Mouse (Mus musculus) myocyte (in vitro differentiated cells): ENCODE measurements at regions not wholly inside any gene's neighbourhood (a gene's known extent, or its start where the extent isn't known, plus 50 kb on each side); places are given as distances from the start of the nearest gene placed in this dataset.
A peak's percentile ranks its signal among the peaks of the same experiment; 100 is the strongest.

ENCODE experiments used
- H3K27me3 ChIP-seq: one replicate; pipeline ENCODE4 v1.6.1; 2011; ENCODE audit not compliant: control insufficient read depth, insufficient read depth, insufficient read length
- H3K36me3 ChIP-seq: one replicate; pipeline ENCODE4 v1.6.1; 2011; ENCODE audit not compliant: control insufficient read depth, insufficient read depth
- H3K4me2 ChIP-seq: one replicate; pipeline ENCODE4 v1.6.1; 2011; ENCODE audit warnings: low read depth, control low read depth
- H3K4me3 ChIP-seq: one replicate; pipeline ENCODE4 v1.5.1; 2011; ENCODE audit warnings: mild to moderate bottlenecking, control low read depth, moderate library complexity
- H3K79me2 ChIP-seq: one replicate; pipeline ENCODE4 v1.6.1; 2011; ENCODE audit not compliant: control insufficient read depth, insufficient read depth
- H3ac ChIP-seq: one replicate; pipeline ENCODE4 v1.6.1; 2011; ENCODE audit not compliant: control insufficient read depth, insufficient read length
- CEBPB ChIP-seq: IDR thresholded peaks from 2 replicates; pipeline ENCODE4 v1.6.1; 2011; ENCODE audit warnings: mild to moderate bottlenecking, moderate library complexity; ENCODE audit not compliant: poor library complexity, insufficient read depth, severe bottlenecking
- E2F4 ChIP-seq: IDR thresholded peaks from one replicate; pipeline ENCODE4 v1.6.1; 2011; ENCODE audit warnings: mild to moderate bottlenecking, control low read depth, moderate library complexity; ENCODE audit not compliant: insufficient read depth
- MAX ChIP-seq: IDR thresholded peaks from one replicate; pipeline ENCODE4 v1.6.1; 2011; ENCODE audit warnings: low read depth, mild to moderate bottlenecking, control low read depth
- MYOD1 ChIP-seq, 3 experiments: IDR thresholded peaks; one replicate each; pipeline ENCODE4 v1.6.1; 2011; ENCODE audit warnings: control low read depth in 2 of 3, low read depth in 2 of 3, mild to moderate bottlenecking in 2 of 3, moderate library complexity in 1 of 3; ENCODE audit not compliant: insufficient read length in 2 of 3, control insufficient read depth in 1 of 3
- MYOG ChIP-seq, 3 experiments: IDR thresholded peaks; one replicate each; pipeline ENCODE4 v1.6.1; 2011; ENCODE audit warnings: control low read depth in 2 of 3, low read depth in 2 of 3, mild to moderate bottlenecking in 2 of 3; ENCODE audit not compliant: insufficient read length in 2 of 3, control insufficient read depth in 1 of 3, insufficient read depth in 1 of 3
- POLR2A ChIP-seq: IDR thresholded peaks from one replicate; pipeline ENCODE4 v1.6.1; 2011; ENCODE audit warnings: low read depth, mild to moderate bottlenecking, control low read depth, moderate library complexity; ENCODE audit not compliant: insufficient read length
- POLR2AphosphoS2 ChIP-seq: IDR thresholded peaks from one replicate; pipeline ENCODE4 v1.6.1; 2011; ENCODE audit warnings: low read depth, control low read depth; ENCODE audit not compliant: insufficient read length
- REST ChIP-seq: IDR thresholded peaks from one replicate; pipeline ENCODE4 v1.6.1; 2011; ENCODE audit warnings: mild to moderate bottlenecking, control low read depth, moderate library complexity; ENCODE audit not compliant: insufficient read depth, insufficient read length
- SRF ChIP-seq: IDR thresholded peaks from one replicate; pipeline ENCODE4 v1.6.1; 2011; ENCODE audit warnings: low read depth; ENCODE audit not compliant: control insufficient read depth, insufficient read length
- TCF12 ChIP-seq: IDR thresholded peaks from one replicate; pipeline ENCODE4 v1.6.1; 2011; ENCODE audit warnings: mild to moderate bottlenecking, control low read depth; ENCODE audit not compliant: poor library complexity, insufficient read depth, severe bottlenecking
- TCF3 ChIP-seq: IDR thresholded peaks from one replicate; pipeline ENCODE4 v1.6.1; 2011; ENCODE audit warnings: low read depth, control low read depth; ENCODE audit not compliant: insufficient read length
- USF1 ChIP-seq: IDR thresholded peaks from one replicate; pipeline ENCODE4 v1.6.1; 2011; ENCODE audit warnings: low read depth, mild to moderate bottlenecking, control low read depth, moderate library complexity

DNA sequence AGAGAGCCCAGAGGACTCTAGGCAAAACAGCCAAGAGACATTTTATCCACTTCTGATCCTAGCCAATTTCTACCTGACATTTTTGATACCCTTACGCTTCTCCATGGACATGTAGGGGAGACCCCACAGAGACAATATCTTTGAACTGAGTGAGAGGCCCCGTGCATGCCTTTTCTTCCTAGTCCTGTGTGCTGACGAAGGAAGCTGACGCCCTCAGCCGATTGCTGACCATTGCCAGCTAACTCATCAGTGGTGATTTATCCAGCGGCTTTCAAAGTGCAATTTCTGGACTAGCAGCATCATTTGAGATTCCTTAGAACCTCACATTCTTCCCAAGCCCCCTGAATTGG is 102.5 kb upstream of the Cwc22 start:
- Histone ChIP-seq H3K4me3 (peak overlapping the region; percentile 10), H3K27me3 (no peaks in the 10 kb centered on the region), H3K4me2 (peak overlapping the region; percentile 96), H3ac (no peak overlapping the region), H3K36me3 (no peaks in the 10 kb centered on the region), H3K79me2 (no peaks in the 10 kb centered on the region)
- TF ChIP-seq REST: no peak

DNA sequence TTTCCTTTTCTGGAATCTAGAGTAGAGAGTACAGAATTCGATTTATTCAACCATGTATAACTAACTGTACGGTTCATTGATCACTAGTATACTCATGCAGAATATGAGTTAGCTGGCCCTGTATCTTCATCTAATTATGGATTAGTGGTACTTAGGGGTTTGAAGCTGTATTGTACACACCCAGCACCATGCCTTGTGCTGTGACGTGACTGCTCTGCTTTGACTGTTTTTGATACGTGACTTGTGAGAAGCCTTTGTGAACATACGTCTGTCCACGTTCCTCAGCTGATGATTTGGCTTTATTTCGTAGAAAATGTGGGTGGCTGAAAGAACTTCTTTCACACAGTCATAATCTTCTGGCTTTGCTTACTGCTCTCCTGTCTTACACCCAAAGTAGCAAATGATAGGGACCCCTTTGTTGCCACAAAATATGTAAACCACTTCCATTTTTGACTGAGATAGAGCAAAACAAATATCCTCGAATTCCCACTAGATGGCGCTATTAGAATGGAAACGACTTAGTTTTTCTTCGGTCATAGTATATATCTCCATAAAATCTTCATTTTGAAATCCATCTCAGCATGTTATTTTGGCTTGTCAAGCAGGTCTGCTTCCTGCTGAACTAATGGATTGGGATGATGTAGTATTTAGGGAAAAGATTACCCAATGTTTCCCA is 102.0 kb upstream of the Cwc22 start:
- Histone ChIP-seq H3K36me3 (no peaks in the 10 kb centered on the region), H3ac (no peak overlapping the region), H3K27me3 (no peaks in the 10 kb centered on the region), H3K4me3 (no peak overlapping the region), H3K4me2 (peak overlapping the region; percentile 96), H3K79me2 (no peaks in the 10 kb centered on the region)
- no peak for TF ChIP-seq MYOG (IDR thresholded peaks at IDR 0.05; ENCODE audit: control insufficient read depth in 1 of 3, insufficient read depth in 1 of 3, insufficient read length in 2 of 3, low read depth in 2 of 3)
- TF ChIP-seq MAX: no peak
- TF ChIP-seq REST: no peak
- no peak for TF ChIP-seq MYOD1 (IDR thresholded peaks at IDR 0.05; ENCODE audit: control insufficient read depth in 1 of 3, insufficient read length in 2 of 3, low read depth in 2 of 3)
- no peak for TF ChIP-seq TCF12
- no peak for TF ChIP-seq E2F4
- no peak for TF ChIP-seq TCF3

DNA sequence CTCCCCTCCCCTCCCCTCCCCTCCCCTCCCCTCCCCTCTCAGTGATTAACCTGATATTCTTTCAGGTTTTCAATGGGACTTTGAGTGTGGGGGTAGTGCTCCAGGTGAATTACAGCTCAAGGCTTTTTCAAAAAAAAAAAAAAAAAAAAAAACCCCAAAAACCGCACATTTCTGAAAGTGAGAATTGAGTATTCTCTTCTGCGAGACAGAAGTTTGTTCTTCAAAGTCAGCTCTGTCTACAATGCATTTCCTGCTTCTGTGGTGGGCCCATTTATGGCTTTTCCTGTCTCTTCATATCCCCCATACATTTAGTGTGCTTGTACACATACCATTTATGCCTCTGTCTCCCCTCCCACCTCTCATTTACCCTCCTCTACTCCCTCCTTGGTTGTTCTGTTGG is 81.1 kb upstream of the Cwc22 start:
- Histone ChIP-seq H3K4me2 (no peak overlapping the region), H3K4me3 (no peak overlapping the region), H3K27me3 (no peaks in the 10 kb centered on the region), H3K79me2 (no peaks in the 10 kb centered on the region), H3K36me3 (no peaks in the 10 kb centered on the region), H3ac (no peak overlapping the region)
- TF ChIP-seq MYOD1 (IDR thresholded peaks at IDR 0.05; ENCODE audit: control insufficient read depth in 1 of 3, insufficient read length in 2 of 3, low read depth in 2 of 3): no peak
- no peak for TF ChIP-seq TCF3
- TF ChIP-seq POLR2AphosphoS2: no peak

DNA sequence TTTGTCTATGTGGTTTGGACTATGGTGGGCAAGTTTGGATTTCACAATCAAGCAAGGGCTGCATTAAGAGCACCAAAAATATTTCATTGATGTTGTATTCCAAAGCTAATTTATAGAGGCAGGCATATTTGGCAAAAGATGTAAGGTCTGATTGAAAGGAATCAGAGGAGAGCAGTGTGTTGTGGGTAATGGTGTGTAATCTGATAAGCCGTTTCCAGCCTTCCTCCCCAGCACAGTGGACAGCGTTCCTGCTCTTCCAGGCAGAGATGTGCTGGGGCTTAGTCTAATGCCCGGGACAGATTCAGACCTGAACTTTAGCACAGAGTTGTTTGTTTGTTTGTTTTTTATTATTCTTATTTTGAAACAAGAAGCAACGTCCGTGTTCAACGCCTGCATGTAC is 80.6 kb upstream of the Cwc22 start:
- no peaks in the 10 kb centered on the region for H3K36me3 ChIP-seq
- no peak overlapping the region for H3ac ChIP-seq
- no peak overlapping the region for H3K4me3 ChIP-seq
- H3K79me2 ChIP-seq: no peaks in the 10 kb centered on the region
- H3K27me3 ChIP-seq: no peaks in the 10 kb centered on the region
- TF ChIP-seq MYOG (IDR thresholded peaks at IDR 0.05; ENCODE audit: control insufficient read depth in 1 of 3, insufficient read depth in 1 of 3, insufficient read length in 2 of 3, low read depth in 2 of 3) (no peak), CEBPB (no peak), USF1 (no peak), MYOD1 (IDR thresholded peaks at IDR 0.05; ENCODE audit: control insufficient read depth in 1 of 3, insufficient read length in 2 of 3, low read depth in 2 of 3) (no peak), POLR2A (no peak)
- H3K4me2 ChIP-seq: no peak overlapping the region

GRCm38 (mm10) chr2:78025651-78026435 is 79.7 kb upstream of the Cwc22 start:
- TF ChIP-seq REST (no peak), MYOD1 (IDR thresholded peaks at IDR 0.05; ENCODE audit: control insufficient read depth in 1 of 3, insufficient read length in 2 of 3, low read depth in 2 of 3) (no peak), POLR2AphosphoS2 (no peak), SRF (no peak), MYOG (IDR thresholded peaks at IDR 0.05; ENCODE audit: control insufficient read depth in 1 of 3, insufficient read depth in 1 of 3, insufficient read length in 2 of 3, low read depth in 2 of 3) (no peak), E2F4 (no peak), CEBPB (no peak), USF1 (no peak), TCF12 (no peak), TCF3 (no peak), POLR2A (no peak), MAX (no peak)
- Histone ChIP-seq H3ac (no peak overlapping the region), H3K27me3 (no peaks in the 10 kb centered on the region), H3K4me2 (no peak overlapping the region), H3K79me2 (no peaks in the 10 kb centered on the region), H3K36me3 (no peaks in the 10 kb centered on the region), H3K4me3 (no peak overlapping the region)
